Mouse (Mus musculus): ENCODE data around the gene Exph5.

The Exph5 gene

GRCm38 (mm10) chr9:53320894-53321650, 19.6 kb downstream of the Exph5 start:
- DNase-seq (ENCODE audit: low spot score), result no peak

DNA sequence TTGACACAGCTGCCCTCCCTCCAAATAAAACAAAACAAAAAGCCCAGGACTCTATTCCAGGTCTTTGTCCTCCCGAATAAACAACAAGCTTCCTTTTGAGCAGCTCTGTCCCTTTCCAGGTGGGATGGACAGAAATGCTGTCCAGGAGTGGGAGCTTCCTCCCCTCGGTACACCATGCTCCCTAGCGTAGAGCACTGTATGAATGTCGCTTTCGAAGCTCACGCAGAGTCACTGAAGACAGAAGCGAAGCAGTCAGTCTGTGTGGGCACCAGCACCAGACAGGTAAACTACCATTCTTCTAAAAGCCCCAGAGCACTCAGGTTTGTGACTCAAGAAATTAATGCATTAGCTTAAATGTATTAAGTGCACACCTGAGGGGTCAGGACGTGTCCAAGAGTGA, 20.2 kb downstream of the Exph5 start:
- no peak for DNase-seq (ENCODE audit: low spot score)

GRCm38 (mm10) chr9:53323419-53324251, 22.2 kb downstream of the Exph5 start:
- DNase-seq (ENCODE audit: low spot score), result no peak

GRCm38 (mm10) chr9:53325363-53326090, 24.1 kb downstream of the Exph5 start:
- DNase-seq (ENCODE audit: low spot score), result no peak

DNA sequence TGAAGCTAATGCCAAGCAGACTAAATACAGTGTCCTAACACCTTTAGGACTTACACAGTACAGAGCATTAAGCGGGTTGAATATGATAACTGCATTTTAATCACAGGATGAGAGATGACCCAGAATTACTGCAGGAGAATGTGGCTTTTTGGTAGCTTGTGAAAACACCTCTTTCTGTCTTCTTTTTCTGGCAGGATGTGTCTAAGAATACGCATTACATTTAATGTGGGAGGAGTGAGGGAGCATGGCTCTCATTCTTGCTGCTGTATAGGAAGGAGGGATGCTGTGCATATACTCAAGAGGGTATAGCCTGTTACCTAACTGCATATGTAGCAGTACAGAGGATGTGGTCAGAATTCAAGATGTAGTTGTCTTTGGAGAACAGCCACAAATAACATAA, 26.7 kb downstream of the Exph5 start:
- DNase-seq (ENCODE audit: low spot score), result no peak

- peak; percentile 52 for DNase-seq (ENCODE audit: low spot score)
These were observed 28.1 kb downstream of the Exph5 start for GRCm38 (mm10) chr9:53329301-53330206.

GRCm38 (mm10) chr9:53330247-53330646, 28.8 kb downstream of the Exph5 start:
- no peak for DNase-seq (ENCODE audit: low spot score)

GRCm38 (mm10) chr9:53333436-53333835, 32.0 kb downstream of the Exph5 start:
- no peak for DNase-seq (ENCODE audit: low spot score)

DNA sequence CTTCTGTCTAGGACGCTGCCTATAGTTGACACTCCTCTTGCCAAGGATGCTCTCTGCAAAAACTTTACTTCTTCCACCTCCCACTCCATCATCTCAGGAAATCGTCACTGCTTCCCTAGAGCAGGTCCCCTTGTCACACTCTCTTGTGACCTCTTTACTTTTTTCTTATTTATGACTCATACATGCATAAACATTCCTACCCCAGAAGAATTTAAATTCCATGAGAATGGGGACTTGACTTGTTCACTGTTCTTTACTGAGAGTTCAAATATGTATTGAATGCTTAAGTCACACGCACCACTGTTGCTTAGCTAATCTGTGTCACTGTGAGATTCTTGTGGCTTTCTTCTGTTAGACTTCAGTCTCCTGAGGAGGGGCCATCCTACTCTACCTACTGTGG, 33.7 kb downstream of the Exph5 start:
- DNase-seq (ENCODE audit: low spot score), result no peak

GRCm38 (mm10) chr9:53339603-53340002, 38.1 kb downstream of the Exph5 start:
- no peak for DNase-seq (ENCODE audit: low spot score)

DNA sequence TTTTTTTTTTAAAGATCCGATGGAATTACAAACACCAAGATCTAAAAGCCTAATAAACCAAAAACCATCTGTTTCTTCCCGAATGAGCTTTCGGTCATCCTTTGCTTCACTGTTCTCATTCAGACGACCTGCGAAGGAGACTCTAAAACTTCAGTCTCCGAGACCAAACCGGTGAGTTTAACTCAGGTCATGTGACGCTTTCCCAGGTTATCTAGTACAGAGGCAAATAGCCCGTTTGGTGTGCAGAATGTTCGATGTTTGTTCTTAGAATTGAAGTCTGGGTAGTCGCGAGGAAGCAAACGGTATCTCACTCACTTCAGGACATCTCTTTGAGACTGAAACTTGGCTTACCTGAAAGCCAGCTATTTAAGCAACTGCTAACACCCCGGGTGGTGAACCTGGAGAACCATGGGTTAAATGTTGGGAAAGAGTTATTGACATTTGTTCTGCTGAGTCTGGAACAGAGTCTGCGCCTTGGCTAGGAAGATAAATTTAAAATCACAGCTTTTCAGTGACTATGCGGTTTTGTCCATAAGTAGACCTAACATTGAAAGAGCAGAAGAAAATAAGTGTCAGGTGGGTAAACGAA, 39.0 kb downstream of the Exph5 start:
- no peak for DNase-seq (ENCODE audit: low spot score)

GRCm38 (mm10) chr9:53340969-53341368, 39.5 kb downstream of the Exph5 start:
- peak; percentile 25 for DNase-seq (ENCODE audit: low spot score)

- DNase-seq (ENCODE audit: low spot score), result no peak
These were observed 40.5 kb downstream of the Exph5 start for GRCm38 (mm10) chr9:53341981-53342380.

- no peak for DNase-seq (ENCODE audit: low spot score)
These were observed 43.4 kb downstream of the Exph5 start for GRCm38 (mm10) chr9:53344646-53345432.

- no peak for DNase-seq (ENCODE audit: low spot score)
These were observed 44.3 kb downstream of the Exph5 start for GRCm38 (mm10) chr9:53345728-53346127.

DNA sequence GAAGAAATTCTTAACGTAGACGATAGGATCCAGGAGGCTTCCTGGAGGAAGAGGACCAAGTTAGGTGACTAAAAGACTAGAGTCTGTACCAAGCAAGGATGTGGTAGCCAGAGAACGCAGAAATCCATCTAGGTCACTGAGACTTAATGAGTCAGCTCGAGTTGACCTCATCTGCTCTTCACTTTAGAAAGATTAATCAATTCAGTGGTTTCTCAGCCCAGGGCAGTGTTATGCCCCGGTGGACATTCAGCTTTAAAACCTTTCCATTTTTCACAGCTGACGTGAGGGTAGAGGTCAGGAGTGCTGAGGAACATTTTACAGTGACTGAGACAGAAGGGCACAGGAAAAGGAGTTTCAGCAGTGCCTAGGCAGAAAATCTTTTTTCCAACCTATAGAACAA, 44.9 kb downstream of the Exph5 start:
- DNase-seq (ENCODE audit: low spot score), result no peak

- DNase-seq (ENCODE audit: low spot score), result no peak
These were observed 47.7 kb downstream of the Exph5 start for GRCm38 (mm10) chr9:53349211-53349610.

GRCm38 (mm10) chr9:53350331-53350730, 48.9 kb downstream of the Exph5 start:
- no peak for DNase-seq (ENCODE audit: low spot score)

- no peak for DNase-seq (ENCODE audit: low spot score)
These were observed 50.4 kb downstream of the Exph5 start for GRCm38 (mm10) chr9:53351899-53352298.

DNA sequence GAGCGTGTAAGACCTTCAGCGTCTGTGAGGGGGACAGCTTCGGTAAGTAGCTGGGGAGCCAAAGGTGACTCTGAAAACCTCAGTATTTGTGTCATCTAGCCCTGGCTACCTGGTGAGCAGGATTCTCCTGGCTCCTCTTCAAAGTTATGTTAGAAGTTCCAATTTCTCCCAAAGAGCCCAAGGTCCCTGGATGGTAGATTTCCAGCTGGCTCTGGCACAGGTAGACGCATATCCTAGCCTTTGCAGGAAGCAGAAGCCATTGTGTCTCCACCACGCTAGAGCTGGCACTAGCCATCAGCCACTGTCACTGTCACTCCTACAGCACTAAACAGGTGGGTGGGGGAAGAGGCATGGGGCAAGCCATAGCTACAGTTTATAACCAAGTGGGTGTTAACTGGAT, 51.7 kb downstream of the Exph5 start:
- no peak for DNase-seq (ENCODE audit: low spot score)

All from retina, embryonic 14.5 days (tissue).